Mouse (Mus musculus) testis, adult 2 months (tissue): ENCODE results near the gene Mmp14. TPM values are rescaled to one million over a fixed set of nuclear protein-coding genes. Genes with fewer than 3 reads are reported as not detected.

ENCODE experiments used
- H3K27ac ChIP-seq: fragments of 200-500 bp; 2 replicates; pipeline ENCODE4 v1.5.1; 2012; ENCODE audit warnings: low read depth, low read length; ENCODE audit not compliant: control insufficient read depth, insufficient read depth
- H3K27me3 ChIP-seq: fragments of 200-500 bp; 2 replicates; pipeline ENCODE4 v1.6.1; 2012; ENCODE audit warnings: mild to moderate bottlenecking, low read length, moderate library complexity; ENCODE audit not compliant: control insufficient read depth, insufficient read depth
- H3K36me3 ChIP-seq: fragments of 200-500 bp; 2 replicates; pipeline ENCODE4 v1.6.1; 2012; ENCODE audit warnings: mild to moderate bottlenecking, low read length; ENCODE audit not compliant: control insufficient read depth, insufficient read depth
- H3K4me1 ChIP-seq: fragments of 200-500 bp; 2 replicates; pipeline ENCODE4 v1.6.1; 2012; ENCODE audit warnings: low read length; ENCODE audit not compliant: control insufficient read depth, insufficient read depth
- H3K4me3 ChIP-seq: fragments of 200-500 bp; 2 replicates; pipeline ENCODE4 v1.5.1; 2012; ENCODE audit warnings: low read depth, mild to moderate bottlenecking, low read length, moderate library complexity, mixed read lengths; ENCODE audit not compliant: control insufficient read depth
- CTCF ChIP-seq: fragments of 200-500 bp; IDR thresholded peaks from 2 replicates; pipeline ENCODE4 v1.5.1; 2012; ENCODE audit warnings: low read depth, mild to moderate bottlenecking, inconsistent platforms, low read length, moderate library complexity; ENCODE audit not compliant: control insufficient read depth, insufficient read depth, insufficient replicate concordance
- POLR2A ChIP-seq: fragments of 200-500 bp; IDR thresholded peaks from 2 replicates; pipeline ENCODE4 v1.6.1; 2012; ENCODE audit warnings: low read depth, mild to moderate bottlenecking, inconsistent platforms, low read length, moderate library complexity; ENCODE audit not compliant: control insufficient read depth
- polyA plus RNA-seq: library from polyadenylated mRNA; depleted of rRNA; stranded (reverse); fragments of >200 nt; gene quantifications from 2 replicates; pipeline ENCODE4 v1.2.3, GENCODE M21; 2012

Mmp14 gene
- polyA plus RNA-seq, 1 experiment, result 16.8 TPM

DNA sequence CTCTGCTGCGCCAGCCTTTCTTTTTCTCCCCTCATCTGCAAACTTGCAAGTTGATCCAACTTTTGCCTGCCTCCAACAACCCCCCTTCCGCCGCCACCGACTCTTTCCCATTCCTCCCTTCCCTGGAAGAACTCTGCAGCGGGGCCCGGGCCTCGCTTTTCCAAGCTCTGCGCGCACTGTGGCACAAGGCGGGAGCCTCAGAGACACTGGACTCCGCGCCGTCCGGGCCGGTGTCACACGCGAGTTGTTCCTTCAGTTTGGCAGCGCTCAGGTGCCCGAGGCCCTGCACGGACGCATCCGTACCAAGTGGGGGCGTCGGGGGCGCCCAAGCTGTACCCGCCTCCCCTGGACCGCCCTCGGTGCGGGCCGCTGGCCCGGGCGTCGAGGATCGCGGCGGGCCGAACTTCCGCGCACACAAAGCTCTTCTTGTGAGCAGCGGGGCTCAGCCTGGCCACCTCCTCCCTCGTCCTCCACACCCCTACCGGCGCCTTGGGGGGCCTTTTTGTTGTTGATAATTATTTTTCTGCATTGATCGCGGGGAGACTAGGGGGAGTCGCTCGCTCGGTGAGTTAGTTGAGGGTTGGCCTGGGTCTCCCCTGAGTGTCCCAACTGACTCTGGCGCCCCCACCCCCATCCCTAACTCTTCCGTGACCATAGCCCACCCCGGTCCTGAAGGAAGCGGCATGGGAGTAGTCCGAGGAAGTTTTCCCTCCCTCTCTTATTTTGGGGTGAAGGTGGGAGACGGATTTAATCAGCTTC, 845 bp downstream of the Mmp14 start:
- H3K4me1 ChIP-seq, result peaks cover 13% of the 10 kb centered on the region
- TF ChIP-seq POLR2A, result no peak
- no peak for TF ChIP-seq CTCF
- no peaks in the 10 kb centered on the region for H3K27me3 ChIP-seq
- H3K36me3 ChIP-seq, result no peaks in the 10 kb centered on the region
- H3K4me3 ChIP-seq, result peak overlapping the region; percentile 79
- H3K27ac ChIP-seq, result peak overlapping the region; percentile 65

DNA sequence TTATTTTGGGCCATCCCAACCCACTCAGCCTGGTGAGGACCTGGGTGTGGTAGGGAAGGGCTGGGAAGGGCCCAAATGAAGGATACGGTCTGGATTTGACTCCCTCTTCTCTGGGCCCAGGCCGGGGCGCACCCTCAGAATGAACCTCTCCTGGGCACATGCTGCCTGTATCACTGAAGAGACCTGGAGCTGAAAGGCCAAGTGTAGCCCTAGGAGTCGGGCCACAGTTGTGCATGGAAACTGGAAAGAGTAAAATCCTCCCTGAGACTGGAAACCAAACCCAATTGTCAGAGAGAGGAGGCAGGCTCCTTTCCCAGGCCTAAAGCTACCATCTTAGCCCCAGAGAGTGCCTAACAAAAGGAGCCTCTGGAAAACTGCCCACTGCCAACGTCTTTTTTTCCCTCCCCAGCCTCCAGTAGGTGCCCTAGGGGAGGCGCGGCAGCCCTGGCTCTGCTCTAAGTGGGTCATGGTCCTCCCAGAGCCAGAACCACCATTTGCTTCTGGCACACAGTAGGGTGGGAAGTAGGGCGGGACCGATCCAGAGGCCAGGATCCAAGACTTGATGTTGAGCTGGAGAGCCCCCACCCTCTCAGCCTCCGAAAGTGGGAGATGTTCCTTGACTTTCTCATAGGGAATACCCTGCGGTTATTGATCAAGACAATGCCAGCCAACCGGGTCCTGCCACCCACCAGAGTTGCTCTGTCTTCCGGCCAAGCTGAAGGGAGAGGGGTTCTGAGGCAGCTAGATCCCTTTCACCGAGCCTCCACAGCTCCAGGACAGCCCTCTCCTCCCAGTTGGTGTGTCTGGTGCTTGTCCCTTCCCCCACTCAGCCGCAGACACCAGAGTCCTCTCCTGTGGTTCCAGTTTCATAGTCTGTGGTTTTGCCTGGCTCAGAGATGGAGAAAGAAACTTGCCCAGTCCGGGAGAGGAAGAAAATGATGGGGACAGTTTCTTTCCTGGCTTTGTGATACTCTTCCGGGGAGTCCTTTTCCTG, 1.7 kb downstream of the Mmp14 start:
- peaks cover 13% of the 10 kb centered on the region for H3K4me1 ChIP-seq
- no peaks in the 10 kb centered on the region for H3K36me3 ChIP-seq
- TF ChIP-seq POLR2A, result no peak
- TF ChIP-seq CTCF, result no peak
- H3K27me3 ChIP-seq, result no peaks in the 10 kb centered on the region
- H3K27ac ChIP-seq, result no peak overlapping the region
- peak overlapping the region; percentile 79 for H3K4me3 ChIP-seq

DNA sequence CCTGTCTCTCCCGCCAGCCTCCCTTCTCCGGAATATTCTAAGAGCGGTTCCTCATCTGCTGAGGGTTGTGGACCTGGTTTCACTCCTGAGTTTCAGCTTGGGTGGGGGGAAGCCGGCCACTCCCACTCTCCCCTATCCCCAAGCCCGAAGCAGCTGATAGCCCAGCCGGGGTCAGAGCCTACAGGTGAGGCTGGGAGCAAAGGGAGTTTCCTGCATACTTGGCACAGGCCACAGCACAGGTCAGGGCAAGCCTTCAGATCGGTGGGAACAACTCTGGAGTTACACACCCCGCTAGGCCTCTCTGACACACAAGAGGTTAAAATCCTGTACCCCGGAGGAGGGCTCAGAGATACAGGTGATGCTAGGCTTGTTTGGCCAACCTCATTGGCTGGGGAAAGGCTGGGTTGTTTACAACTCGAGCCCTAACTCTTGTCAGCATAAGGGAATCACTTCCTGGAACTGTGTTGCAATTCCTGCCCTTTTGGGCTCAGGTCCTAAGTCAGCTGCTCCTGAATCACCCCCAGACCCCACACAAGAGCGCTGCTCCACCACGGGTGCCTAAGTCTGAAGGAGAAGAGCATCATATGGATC, 2.6 kb downstream of the Mmp14 start:
- Histone ChIP-seq H3K4me3 (no peak overlapping the region), H3K36me3 (no peaks in the 10 kb centered on the region), H3K4me1 (peaks cover 13% of the 10 kb centered on the region), H3K27ac (no peak overlapping the region), H3K27me3 (no peaks in the 10 kb centered on the region)
- no peak for TF ChIP-seq POLR2A
- TF ChIP-seq CTCF, result no peak

DNA sequence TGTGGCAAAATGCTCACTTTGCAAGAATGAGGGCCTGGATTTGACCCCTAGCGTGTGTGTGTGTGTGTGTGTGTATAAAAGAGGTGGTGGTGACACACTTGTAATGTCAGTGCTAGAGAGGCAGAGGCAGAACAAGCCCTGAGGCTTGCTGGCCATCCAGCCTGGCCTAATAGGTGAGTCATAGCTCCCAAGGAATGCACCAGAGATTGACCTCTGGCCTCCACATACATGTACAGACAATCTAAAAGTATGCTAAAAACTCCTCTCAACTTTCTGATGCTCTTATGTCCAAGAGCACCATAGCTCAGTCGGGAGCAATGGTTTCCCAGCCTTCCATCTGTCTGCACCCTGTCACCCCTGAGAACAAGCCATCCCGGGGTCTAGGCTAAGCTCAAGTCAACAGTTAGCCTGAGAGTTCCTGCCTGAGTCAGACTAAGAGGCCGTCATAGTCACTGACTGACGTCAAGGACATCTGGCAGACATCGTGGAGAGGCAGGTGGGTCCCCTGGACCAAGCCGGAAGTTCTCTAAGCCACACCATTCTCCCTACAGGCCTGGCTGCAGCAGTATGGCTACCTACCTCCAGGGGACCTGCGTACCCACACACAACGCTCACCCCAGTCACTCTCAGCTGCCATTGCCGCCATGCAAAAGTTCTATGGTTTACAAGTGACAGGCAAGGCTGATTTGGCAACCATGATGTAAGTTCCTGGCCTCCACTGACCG, 3.9 kb downstream of the Mmp14 start:
- TF ChIP-seq CTCF, result no peak
- TF ChIP-seq POLR2A, result no peak
- no peak overlapping the region for H3K27ac ChIP-seq
- H3K4me1 ChIP-seq, result peaks cover 13% of the 10 kb centered on the region
- H3K4me3 ChIP-seq, result no peak overlapping the region
- no peaks in the 10 kb centered on the region for H3K36me3 ChIP-seq
- H3K27me3 ChIP-seq, result no peaks in the 10 kb centered on the region

DNA sequence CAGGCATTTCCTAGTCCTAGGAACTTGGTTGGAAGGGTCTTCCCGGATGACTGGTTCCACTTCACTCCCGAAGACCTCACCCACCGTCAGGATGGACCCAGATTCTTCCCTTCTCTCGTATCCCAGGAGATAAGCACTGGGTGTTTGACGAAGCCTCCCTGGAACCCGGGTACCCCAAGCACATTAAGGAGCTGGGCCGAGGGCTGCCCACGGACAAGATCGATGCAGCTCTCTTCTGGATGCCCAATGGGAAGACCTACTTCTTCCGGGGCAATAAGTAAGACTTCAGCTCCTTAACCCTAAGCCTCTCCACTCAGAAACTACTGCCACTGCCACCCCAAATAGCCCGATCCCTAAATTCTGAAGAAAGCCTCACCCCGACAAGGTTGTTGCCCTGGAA, 7.7 kb downstream of the Mmp14 start:
- Histone ChIP-seq H3K4me3 (no peak overlapping the region), H3K27ac (no peak overlapping the region), H3K36me3 (no peaks in the 10 kb centered on the region), H3K27me3 (no peaks in the 10 kb centered on the region), H3K4me1 (peaks cover 8% of the 10 kb centered on the region)
- TF ChIP-seq POLR2A (no peak), CTCF (no peak)

DNA sequence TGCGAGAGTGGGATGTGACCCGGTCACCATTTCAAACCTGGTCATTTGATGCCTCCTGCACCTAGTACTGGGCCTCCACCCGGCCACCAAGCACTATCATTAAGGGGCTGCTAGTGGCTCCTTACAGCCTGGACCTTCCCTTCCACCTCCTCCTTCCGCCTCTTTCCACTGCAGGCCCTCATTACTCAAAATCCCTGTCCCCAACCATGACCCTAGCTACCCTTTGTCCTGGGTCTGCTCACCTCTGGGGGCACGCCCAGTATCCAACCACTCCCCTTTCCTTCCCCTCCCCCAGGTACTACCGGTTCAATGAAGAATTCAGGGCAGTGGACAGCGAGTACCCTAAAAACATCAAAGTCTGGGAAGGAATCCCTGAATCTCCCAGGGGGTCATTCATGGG, 8.2 kb downstream of the Mmp14 start:
- Histone ChIP-seq H3K4me3 (no peak overlapping the region), H3K27me3 (no peaks in the 10 kb centered on the region), H3K36me3 (no peaks in the 10 kb centered on the region), H3K27ac (no peak overlapping the region), H3K4me1 (peaks cover 10% of the 10 kb centered on the region)
- TF ChIP-seq CTCF (no peak), POLR2A (no peak)

DNA sequence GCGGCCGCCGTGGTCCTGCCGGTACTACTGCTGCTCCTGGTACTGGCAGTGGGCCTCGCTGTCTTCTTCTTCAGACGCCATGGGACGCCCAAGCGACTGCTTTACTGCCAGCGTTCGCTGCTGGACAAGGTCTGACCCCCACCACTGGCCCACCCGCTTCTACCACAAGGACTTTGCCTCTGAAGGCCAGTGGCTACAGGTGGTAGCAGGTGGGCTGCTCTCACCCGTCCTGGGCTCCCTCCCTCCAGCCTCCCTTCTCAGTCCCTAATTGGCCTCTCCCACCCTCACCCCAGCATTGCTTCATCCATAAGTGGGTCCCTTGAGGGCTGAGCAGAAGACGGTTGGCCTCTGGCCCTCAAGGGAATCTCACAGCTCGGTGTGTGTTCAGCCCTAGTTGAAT, 9.1 kb downstream of the Mmp14 start:
- Histone ChIP-seq H3K4me3 (no peak overlapping the region), H3K4me1 (peaks cover 10% of the 10 kb centered on the region), H3K27ac (no peak overlapping the region), H3K36me3 (no peaks in the 10 kb centered on the region), H3K27me3 (no peaks in the 10 kb centered on the region)
- TF ChIP-seq CTCF, result no peak
- TF ChIP-seq POLR2A, result no peak
